Mouse (Mus musculus): ENCODE data around the gene Efcab9. TPM values are rescaled to one million over a fixed set of nuclear protein-coding genes. Genes with fewer than 3 reads are reported as not detected.
A peak's percentile ranks its signal among the peaks of the same experiment; 100 is the strongest.

Efcab9 gene
- polyA plus RNA-seq, 1 experiment from 2014 or later: 0.46 TPM

DNA sequence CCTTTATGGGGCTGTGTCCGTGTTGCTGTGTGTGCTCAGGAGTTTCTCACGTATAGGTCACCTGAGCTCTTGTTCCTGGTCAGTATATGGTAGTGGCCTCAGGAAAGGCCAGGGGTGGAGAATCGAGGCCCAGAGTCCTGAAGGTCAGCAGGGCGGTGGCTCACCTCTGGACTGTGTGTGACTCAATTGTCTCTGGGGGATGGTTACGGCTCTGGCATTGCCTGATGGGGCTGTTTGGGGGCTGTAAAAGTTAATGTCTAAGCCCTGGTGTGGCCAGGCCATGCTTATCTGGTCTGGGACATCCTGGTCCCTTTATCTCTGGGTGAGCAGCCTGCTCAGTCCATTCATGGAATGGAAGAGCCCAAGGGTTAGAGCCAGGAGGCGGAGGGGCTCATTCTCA is 34.3 kb upstream of the Efcab9 start:
- no peaks in the 10 kb centered on the region for H3K9me3 ChIP-seq (replicated peaks)
- DNase-seq (no peak), ATAC-seq (ENCODE audit: low read depth) (peak; percentile 52)
- no peak overlapping the region for H3K4me2 ChIP-seq
- no peaks in the 10 kb centered on the region for H3K27me3 ChIP-seq
- H3K4me1 ChIP-seq (replicated peaks): peaks cover 70% of the 10 kb centered on the region
- peak overlapping the region; percentile 33; the same call in 1 of the 2 replicates for H3K9ac ChIP-seq
- no peak overlapping the region for H3K4me3 ChIP-seq (replicated peaks)
- H3K36me3 ChIP-seq: 0 out of 2 replicates have a peak, but pooled peaks cover 3% of the 10 kb centered on the region
- 49% methylated on average over 6 of the region's 6 CpGs for WGBS (ENCODE audit: insufficient replicate concordance)
- no peak overlapping the region for H3K27ac ChIP-seq

GRCm38 (mm10) chr11:32565088-32565487 is 33.2 kb upstream of the Efcab9 start:
- Histone ChIP-seq H3K4me1 (replicated peaks) (peaks cover 68% of the 10 kb centered on the region), H3K4me2 (no peak overlapping the region), H3K27ac (peak overlapping the region; percentile 14; the same call in 1 of the 2 replicates), H3K36me3 (0 out of 2 replicates have a peak, but pooled peaks cover 3% of the 10 kb centered on the region), H3K4me3 (replicated peaks) (no peak overlapping the region), H3K9me3 (replicated peaks) (no peaks in the 10 kb centered on the region), H3K27me3 (no peaks in the 10 kb centered on the region), H3K9ac (no peak overlapping the region)
- ATAC-seq (ENCODE audit: low read depth): peak; percentile 23; the same call in 1 of the 2 replicates
- no peak for DNase-seq
- 23% methylated on average over 8 of the region's 8 CpGs for WGBS (ENCODE audit: insufficient replicate concordance)

DNA sequence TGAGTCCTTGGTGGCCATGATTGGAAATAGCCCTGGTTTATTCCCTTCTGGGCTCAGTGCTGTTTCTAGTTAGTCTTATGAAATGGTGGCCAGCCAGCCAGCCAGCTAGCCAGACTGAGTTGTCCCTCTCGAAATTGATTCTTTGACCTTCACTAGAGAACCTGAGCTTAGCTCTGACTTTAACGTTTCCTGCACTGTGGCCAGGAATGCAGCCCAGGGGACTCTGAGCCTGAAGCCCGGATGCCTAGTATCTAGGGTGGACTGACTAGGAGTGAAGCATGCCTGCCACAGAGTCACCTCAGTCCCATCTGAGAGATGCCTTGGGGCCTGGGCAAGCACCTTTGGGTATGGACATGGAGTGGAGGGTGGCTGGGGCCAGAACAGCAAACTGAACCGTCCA is 32.7 kb upstream of the Efcab9 start:
- H3K27me3 ChIP-seq: no peaks in the 10 kb centered on the region
- no peak for ATAC-seq (ENCODE audit: low read depth)

GRCm38 (mm10) chr11:32563660-32564059 is 31.8 kb upstream of the Efcab9 start:
- no peak overlapping the region for H3K4me3 ChIP-seq (replicated peaks)
- no peak overlapping the region for H3K9ac ChIP-seq
- no peak overlapping the region for H3K4me2 ChIP-seq
- H3K27me3 ChIP-seq: no peaks in the 10 kb centered on the region
- no peak overlapping the region for H3K27ac ChIP-seq
- peaks cover 68% of the 10 kb centered on the region for H3K4me1 ChIP-seq (replicated peaks)
- no peak for DNase-seq
- no peaks in the 10 kb centered on the region for H3K36me3 ChIP-seq
- ATAC-seq (ENCODE audit: low read depth): 0 out of 2 replicates have a peak, but pooled peaks have one; percentile 11
- no peaks in the 10 kb centered on the region for H3K9me3 ChIP-seq (replicated peaks)
- WGBS (ENCODE audit: insufficient replicate concordance): 50% methylated on average over 3 of the region's 3 CpGs

More for the DNA sequence above, 32.7 kb upstream of the Efcab9 start:
- H3K4me2 ChIP-seq: no peak overlapping the region
- peaks cover 68% of the 10 kb centered on the region for H3K4me1 ChIP-seq (replicated peaks)
- no peaks in the 10 kb centered on the region for H3K9me3 ChIP-seq (replicated peaks)
- 0 out of 2 replicates have a peak, but pooled peaks cover 2% of the 10 kb centered on the region for H3K36me3 ChIP-seq
- peak overlapping the region; percentile 8; the same call in 1 of the 2 replicates for H3K27ac ChIP-seq
- DNase-seq: no peak
- WGBS (ENCODE audit: insufficient replicate concordance): 37% methylated on average over 4 of the region's 4 CpGs
- no peak overlapping the region for H3K4me3 ChIP-seq (replicated peaks)
- H3K9ac ChIP-seq: no peak overlapping the region

DNA sequence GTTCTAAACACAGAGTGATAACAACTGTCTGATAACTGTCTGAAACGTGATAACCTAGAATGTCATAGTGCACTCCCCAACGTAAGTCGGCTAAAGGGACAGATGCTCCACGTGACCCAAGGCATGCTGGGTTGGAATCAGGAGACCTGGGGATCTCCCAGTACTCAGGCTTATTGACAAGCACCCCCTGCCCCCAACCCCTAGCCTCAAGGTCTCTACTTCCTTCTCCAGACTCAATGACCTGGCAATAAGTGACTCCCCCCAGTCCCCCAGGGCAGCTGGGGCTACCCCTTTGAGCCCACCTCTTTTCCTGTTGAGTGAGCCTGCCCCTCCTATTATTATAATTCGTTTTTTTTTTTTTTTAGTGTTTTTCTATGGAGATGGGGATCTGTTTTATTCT is 30.8 kb upstream of the Efcab9 start:
- H3K4me1 ChIP-seq (replicated peaks): peaks cover 71% of the 10 kb centered on the region
- WGBS (ENCODE audit: insufficient replicate concordance): 39% methylated on average over 5 of the region's 5 CpGs
- DNase-seq (no peak), ATAC-seq (ENCODE audit: low read depth) (no peak)
- no peak overlapping the region for H3K27ac ChIP-seq
- no peaks in the 10 kb centered on the region for H3K9me3 ChIP-seq (replicated peaks)
- H3K9ac ChIP-seq: no peak overlapping the region
- H3K4me3 ChIP-seq (replicated peaks): no peak overlapping the region
- H3K27me3 ChIP-seq: no peaks in the 10 kb centered on the region
- H3K36me3 ChIP-seq: no peaks in the 10 kb centered on the region
- no peak overlapping the region for H3K4me2 ChIP-seq

- Histone ChIP-seq H3K9ac (no peak overlapping the region), H3K4me2 (no peak overlapping the region), H3K36me3 (no peaks in the 10 kb centered on the region; the same call in 1 of the 2 replicates), H3K4me3 (replicated peaks) (no peak overlapping the region), H3K27ac (peak overlapping the region; percentile 34; the same call in 1 of the 2 replicates), H3K9me3 (replicated peaks) (no peaks in the 10 kb centered on the region), H3K27me3 (no peaks in the 10 kb centered on the region), H3K4me1 (replicated peaks) (peaks cover 61% of the 10 kb centered on the region)
- no peak for ATAC-seq (ENCODE audit: low read depth)
- DNase-seq: no peak
- WGBS (ENCODE audit: insufficient replicate concordance): 61% methylated on average over 10 of the region's 10 CpGs
Measured at GRCm38 (mm10) chr11:32561465-32562355, 29.8 kb upstream of the Efcab9 start.

- ATAC-seq (ENCODE audit: low read depth) (no peak), DNase-seq (no peak)
- Histone ChIP-seq H3K4me1 (replicated peaks) (peaks cover 50% of the 10 kb centered on the region), H3K9ac (no peak overlapping the region), H3K36me3 (peaks cover 2% of the 10 kb centered on the region; the same call in 1 of the 2 replicates), H3K4me3 (replicated peaks) (no peak overlapping the region), H3K27ac (no peak overlapping the region), H3K9me3 (replicated peaks) (no peaks in the 10 kb centered on the region), H3K4me2 (no peak overlapping the region), H3K27me3 (no peaks in the 10 kb centered on the region)
- 77% methylated on average over 12 of the region's 12 CpGs for WGBS (ENCODE audit: insufficient replicate concordance)
Measured at GRCm38 (mm10) chr11:32560015-32560770, 28.3 kb upstream of the Efcab9 start.

GRCm38 (mm10) chr11:32558677-32559076 is 26.8 kb upstream of the Efcab9 start:
- Histone ChIP-seq H3K9me3 (replicated peaks) (no peaks in the 10 kb centered on the region), H3K27me3 (no peaks in the 10 kb centered on the region), H3K36me3 (peaks cover 3% of the 10 kb centered on the region; the same call in 1 of the 2 replicates), H3K4me2 (no peak overlapping the region), H3K4me1 (replicated peaks) (peaks cover 50% of the 10 kb centered on the region), H3K27ac (no peak overlapping the region; the same call in 1 of the 2 replicates), H3K9ac (no peak overlapping the region), H3K4me3 (replicated peaks) (no peak overlapping the region)
- DNase-seq (no peak), ATAC-seq (ENCODE audit: low read depth) (no peak)
- 32% methylated on average over 8 of the region's 8 CpGs for WGBS (ENCODE audit: insufficient replicate concordance)

- DNase-seq: no peak
- 85% methylated on average over 4 of the region's 4 CpGs for WGBS (ENCODE audit: insufficient replicate concordance)
- Histone ChIP-seq H3K27ac (no peak overlapping the region), H3K4me2 (no peak overlapping the region), H3K9me3 (replicated peaks) (no peaks in the 10 kb centered on the region), H3K36me3 (peaks cover 3% of the 10 kb centered on the region; the same call in 1 of the 2 replicates), H3K9ac (no peak overlapping the region), H3K27me3 (no peaks in the 10 kb centered on the region), H3K4me3 (replicated peaks) (no peak overlapping the region), H3K4me1 (replicated peaks) (peaks cover 50% of the 10 kb centered on the region)
- no peak for ATAC-seq (ENCODE audit: low read depth)
Measured at GRCm38 (mm10) chr11:32558026-32558425, 26.1 kb upstream of the Efcab9 start.

- no peaks in the 10 kb centered on the region for H3K9me3 ChIP-seq (replicated peaks)
- H3K36me3 ChIP-seq: peaks cover 3% of the 10 kb centered on the region; the same call in 1 of the 2 replicates
- peaks cover 50% of the 10 kb centered on the region for H3K4me1 ChIP-seq (replicated peaks)
- no peaks in the 10 kb centered on the region for H3K27me3 ChIP-seq
- no peak overlapping the region for H3K4me2 ChIP-seq
- DNase-seq (no peak), ATAC-seq (ENCODE audit: low read depth) (no peak)
- no peak overlapping the region; the same call in 1 of the 2 replicates for H3K27ac ChIP-seq
- no peak overlapping the region for H3K4me3 ChIP-seq (replicated peaks)
- 79% methylated on average over 10 of the region's 10 CpGs for WGBS (ENCODE audit: insufficient replicate concordance)
- H3K9ac ChIP-seq: no peak overlapping the region
Measured at GRCm38 (mm10) chr11:32556333-32556990, 24.6 kb upstream of the Efcab9 start.

All from liver, embryonic 13.5 days (tissue).